Mouse (Mus musculus): Measurements from ENCODE around the gene Rgl3.
A peak's percentile ranks its signal among the peaks of the same experiment; 100 is the strongest.

Gene Rgl3

GRCm38 (mm10) chr9:21951977-21952376 is 37.3 kb downstream of the Rgl3 start:
- DNase-seq (ENCODE audit: inconsistent age in 2 of 2, low spot score in 1 of 2), result no peak

DNA sequence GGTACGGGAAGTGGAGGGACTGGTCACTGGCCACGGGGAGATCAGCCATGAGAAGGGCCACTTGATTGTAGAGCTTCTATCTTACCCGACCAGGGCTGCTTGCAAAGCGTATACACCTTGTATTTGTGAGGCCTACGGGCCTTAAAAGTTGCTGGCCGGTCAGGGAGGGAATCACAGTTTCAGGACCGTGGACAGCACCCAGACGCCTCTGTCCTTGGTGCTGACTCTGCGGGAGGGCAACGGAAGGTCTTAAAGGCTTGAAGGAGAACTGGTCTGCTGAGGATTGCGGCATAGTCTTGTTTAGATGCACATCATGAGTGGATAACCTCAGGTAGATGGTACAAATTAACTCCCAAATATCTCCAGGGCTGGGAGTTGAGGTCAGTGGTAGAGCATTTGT is 38.9 kb downstream of the Rgl3 start:
- peak; percentile 56 to 90 for DNase-seq (ENCODE audit: inconsistent age in 2 of 2, low spot score in 1 of 2)

DNA sequence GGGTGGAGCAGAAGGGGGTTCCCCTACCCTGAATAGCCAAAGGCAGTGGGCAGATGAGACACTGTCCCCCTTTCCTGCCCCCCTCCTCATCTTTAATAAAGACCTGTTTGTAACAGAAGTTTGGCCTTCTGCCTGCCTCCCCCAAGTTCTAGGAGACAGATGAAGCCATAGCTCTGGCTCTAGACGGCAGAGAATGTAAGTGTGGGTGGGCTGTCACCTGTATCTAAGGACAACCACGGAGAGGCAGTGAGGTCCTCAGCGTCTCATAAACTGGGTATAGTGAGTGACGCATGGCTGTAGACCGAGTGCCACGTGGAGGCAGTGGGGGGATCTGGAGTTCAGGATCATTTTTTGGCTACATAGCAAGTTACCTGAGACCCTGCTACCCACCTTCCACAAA is 40.5 kb downstream of the Rgl3 start:
- DNase-seq (ENCODE audit: inconsistent age in 2 of 2, low spot score in 1 of 2), result no peak

DNA sequence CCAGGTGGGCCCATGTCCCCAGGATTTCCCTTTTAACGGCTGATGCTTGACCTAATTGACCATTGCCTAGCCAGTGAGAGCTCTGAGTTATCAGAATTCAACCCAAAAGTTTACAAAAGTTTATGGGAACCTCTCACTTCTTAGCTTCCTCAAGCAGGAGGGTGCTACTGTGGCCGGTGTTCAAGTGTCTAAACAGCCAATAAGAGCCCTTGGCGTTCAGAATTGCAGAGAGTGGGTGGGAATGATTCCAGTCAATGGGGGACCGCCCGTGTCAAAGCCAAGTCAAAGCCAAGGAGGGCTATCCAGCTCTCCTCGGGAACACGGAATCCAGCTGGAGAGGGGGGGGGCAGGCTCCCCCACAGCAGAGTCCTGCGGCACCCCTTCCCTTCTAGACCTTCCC is 41.1 kb downstream of the Rgl3 start:
- no peak for DNase-seq (ENCODE audit: inconsistent age in 2 of 2, low spot score in 1 of 2)

DNA sequence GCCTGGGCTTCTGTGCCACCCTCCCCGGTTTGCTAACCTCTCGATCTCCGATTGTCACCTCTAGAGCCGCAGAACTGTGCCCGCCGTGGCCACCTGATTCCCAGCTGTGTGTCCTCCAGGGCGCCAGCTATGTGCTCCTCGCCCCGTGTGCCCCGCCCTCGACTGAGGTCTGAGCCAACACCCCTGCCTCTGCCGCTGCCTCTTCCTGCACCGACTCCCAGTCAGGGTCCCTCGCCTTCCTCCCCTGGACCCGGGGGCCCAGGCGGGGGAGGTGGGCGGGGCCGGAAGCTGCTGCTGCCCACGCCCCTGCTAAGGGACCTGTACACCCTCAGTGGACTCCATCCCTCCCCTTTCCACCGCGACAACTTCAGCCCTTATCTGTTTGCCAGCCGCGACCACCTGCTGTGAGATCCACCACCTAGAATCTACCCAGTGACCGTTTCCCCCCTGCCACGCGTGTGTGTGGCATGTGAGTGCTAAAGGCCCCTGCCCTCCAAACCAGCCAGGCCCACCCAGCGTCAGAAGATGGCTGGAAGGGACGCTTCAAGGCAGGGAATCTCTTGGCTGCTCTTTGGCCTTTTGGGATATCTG is 41.6 kb downstream of the Rgl3 start:
- DNase-seq (ENCODE audit: inconsistent age in 2 of 2, low spot score in 1 of 2), result no peak

DNA sequence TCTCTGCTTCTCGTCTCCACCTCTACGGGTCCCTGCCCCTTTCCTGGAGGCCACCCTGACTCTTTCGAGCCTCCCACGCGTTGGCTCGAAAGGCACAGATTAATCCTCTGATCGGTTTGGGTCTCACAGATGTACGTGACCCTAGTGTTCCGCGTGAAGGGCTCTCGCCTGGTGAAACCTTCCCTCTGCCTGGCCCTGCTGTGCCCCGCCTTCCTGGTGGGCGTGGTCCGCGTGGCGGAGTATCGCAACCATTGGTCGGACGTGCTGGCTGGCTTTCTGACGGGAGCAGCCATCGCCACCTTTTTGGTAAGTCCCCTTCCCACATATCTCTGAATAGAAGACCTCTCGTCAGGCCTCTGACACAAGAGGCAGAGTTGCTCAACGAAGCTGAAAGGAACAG is 45.0 kb downstream of the Rgl3 start:
- no peak for DNase-seq (ENCODE audit: inconsistent age in 2 of 2, low spot score in 1 of 2)

GRCm38 (mm10) chr9:21943638-21944037 is 45.6 kb downstream of the Rgl3 start:
- no peak for DNase-seq (ENCODE audit: inconsistent age in 2 of 2, low spot score in 1 of 2)

DNA sequence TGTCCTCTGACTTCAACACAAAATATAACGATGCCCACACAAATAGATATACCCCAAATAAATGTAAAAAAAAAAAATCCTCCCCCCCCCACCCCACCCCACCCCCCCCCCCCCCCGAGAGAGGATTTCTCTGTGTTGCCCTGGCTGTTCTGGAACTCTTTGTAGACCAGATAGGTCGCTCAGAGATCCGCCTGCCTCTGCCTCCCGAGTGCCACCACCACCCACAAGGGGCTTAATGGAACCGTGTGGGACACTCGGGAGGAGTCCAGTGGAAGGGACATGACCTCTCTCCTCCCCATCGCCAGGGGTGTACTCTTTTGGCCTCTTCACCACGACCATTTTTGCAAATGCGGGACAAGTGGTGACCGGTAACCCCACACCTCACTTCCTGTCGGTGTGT is 46.2 kb downstream of the Rgl3 start:
- DNase-seq (ENCODE audit: inconsistent age in 2 of 2, low spot score in 1 of 2), result no peak

GRCm38 (mm10) chr9:21938234-21938855 is 50.9 kb downstream of the Rgl3 start:
- peak in 1 of 2 experiments; percentile 35 for DNase-seq (ENCODE audit: inconsistent age in 2 of 2, low spot score in 1 of 2)

DNA sequence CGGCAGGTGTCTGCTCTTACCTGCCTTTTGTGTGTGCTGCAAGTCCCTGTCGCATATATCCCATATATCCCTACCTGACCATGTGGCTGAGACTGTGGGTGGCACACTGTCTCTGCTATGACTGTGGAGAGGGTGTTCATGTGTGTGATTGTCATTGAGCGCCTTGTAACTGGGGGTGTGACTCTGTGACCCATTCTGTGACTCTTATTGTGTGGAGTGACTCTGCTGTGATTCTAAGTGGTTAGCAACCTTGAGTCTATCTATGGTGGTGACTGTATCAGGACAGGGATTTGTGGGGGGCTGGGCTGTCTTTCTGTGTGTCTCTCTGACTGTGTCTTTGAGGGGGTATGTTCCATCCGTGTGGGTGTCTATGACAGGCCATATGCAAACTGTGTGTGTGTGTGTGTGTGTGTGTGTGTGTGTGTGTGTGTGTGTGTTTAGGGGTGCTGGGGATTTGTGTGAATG is 51.5 kb downstream of the Rgl3 start:
- DNase-seq (ENCODE audit: inconsistent age in 2 of 2, low spot score in 1 of 2), result peak in 1 of 2 experiments; percentile 59

DNA sequence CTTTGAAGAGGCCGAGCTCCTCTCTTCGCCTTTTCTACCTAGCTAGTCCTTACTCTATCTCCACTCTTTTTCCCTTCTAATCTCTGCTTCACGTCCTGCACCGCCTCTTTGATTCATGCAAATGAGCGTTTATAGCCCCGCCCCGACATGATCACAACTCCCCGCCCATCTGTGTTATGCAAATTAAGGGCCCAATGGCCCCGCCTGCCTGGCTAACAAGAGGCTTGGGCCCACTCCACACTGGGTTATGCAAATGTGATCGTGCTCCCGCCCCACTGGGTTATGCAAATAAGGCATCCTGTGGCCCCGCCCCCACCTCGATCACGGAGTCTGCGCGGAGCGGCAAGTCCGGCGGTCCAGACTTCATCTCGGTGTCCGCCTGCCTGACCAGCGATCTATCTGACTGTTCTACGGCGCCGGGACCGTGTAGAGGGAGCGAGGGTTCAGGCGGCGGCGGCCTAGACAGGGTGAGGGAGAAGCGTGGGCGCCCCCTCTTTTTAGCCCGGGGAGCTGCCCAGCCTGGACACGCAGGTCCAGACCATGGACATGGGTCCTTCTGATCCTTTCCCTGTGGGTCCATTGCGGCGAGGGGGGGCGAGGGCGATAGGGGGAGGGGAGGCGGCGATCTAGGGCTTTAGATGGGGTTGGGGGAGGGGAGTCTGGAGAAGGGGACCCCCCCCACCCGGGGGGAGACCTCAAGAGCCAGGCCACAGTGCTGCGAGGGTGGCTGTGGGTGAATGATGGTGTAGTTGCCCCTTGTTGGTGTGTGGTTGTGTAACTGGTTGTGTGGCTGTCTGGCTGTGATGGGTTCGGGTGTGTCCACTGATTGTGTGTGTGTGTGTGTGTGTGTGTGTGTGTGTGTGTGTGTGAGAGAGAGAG is 52.3 kb downstream of the Rgl3 start, which contains the start of gene Plppr2:
Gene Plppr2, plus strand, starts transcription at position 342 of the 879 bp plus-strand sequence.
- DNase-seq (ENCODE audit: inconsistent age in 2 of 2, low spot score in 1 of 2), result peak; percentile 99

- DNase-seq (ENCODE audit: inconsistent age in 2 of 2, low spot score in 1 of 2), result peak in 1 of 2 experiments; percentile 43
These were observed 53.6 kb downstream of the Rgl3 start for GRCm38 (mm10) chr9:21935466-21936131.

DNA sequence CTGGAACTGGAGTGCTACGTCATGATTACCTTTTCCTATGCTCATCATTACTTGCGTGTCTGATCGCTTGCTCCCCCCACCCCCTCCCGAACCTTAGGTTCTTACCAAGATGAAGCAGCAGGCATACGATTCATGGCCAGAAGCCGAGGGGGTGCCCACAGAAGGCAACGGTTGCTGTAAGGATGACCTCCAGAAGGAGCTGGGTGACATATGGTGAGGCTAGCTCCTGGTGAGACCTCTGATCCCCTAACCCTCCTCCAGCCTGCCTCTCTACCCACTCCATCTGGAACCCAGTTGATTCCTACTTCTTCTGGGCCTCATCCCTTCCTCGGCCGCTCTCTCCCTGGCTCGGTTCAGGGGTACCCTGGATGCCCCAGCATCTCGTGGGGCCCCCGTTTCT is 55.2 kb downstream of the Rgl3 start:
- no peak for DNase-seq (ENCODE audit: inconsistent age in 2 of 2, low spot score in 1 of 2)

GRCm38 (mm10) chr9:21932445-21933137 is 56.7 kb downstream of the Rgl3 start:
- DNase-seq (ENCODE audit: inconsistent age in 2 of 2, low spot score in 1 of 2), result no peak

DNA sequence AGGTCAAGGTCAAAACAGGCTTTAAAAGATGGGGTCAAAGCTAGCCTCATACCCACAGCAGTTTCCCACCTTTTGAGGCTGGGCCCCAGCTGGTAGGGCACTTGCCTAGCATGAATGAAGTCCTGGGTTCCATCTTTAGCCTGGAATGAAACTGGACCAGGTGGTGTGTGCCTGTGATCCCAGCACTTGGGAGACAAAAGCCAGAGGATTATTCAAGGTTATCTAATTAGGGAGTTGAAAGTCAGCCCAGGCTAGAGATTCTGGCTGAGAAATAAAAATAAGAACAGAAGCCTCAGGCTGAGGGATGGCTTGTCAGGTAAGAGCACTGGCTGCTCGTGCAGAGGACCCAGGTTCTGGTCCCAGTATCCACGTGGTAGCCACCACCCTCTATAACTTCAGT is 57.2 kb downstream of the Rgl3 start:
- no peak for DNase-seq (ENCODE audit: inconsistent age in 2 of 2, low spot score in 1 of 2)

DNA sequence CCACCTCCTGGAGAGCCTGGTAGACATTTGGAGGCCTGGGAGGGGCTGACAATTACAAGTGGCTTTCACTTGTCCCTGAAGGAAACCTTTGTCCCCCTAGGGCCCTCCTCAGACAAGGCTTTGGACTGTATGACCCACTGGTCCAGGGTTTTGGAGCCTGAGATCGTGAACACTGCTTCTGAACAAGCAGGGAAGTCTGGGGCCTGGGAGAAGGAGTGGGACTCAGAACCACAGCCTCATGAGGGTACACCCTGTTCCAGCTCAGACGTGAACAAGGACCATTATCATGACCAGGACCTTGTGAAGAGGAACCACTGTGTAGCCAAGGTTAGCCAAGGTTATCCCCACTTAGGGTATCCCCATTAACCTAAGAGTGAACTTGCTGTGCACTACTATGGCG is 60.0 kb downstream of the Rgl3 start:
- no peak for DNase-seq (ENCODE audit: inconsistent age in 2 of 2, low spot score in 1 of 2)

DNA sequence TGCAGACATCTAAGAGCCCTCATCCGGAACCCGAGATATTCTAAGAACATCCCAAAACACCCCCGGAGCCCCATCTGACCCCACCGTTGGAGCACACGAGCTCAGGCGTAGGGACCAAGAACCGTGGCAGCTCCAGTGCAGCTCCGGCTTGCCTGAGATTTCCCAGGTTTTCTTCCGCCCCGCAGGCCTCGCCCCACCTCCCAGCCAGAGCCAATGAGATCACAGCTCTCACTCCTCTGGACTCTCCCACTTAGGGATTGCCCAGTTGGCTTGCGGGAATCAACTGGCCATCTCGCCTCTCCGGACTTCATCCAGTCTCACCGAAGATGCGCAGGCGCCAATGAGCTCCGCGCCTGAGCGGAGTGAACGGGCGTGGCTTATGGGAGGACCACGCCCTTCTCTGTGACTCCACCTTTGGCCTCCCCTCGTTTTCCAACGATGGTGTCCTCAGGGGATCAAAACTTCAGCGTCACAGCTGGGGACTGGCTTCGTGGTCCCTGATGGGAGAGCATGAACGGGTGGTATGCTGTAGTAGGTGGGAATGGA is 62.0 kb downstream of the Rgl3 start, which contains the start of the genes Ccdc159 and Tmem205:
Gene Ccdc159, plus strand, starts transcription at position 264 of the 546 bp plus-strand sequence.
Gene Tmem205, minus strand, starts transcription at position 349 of the 546 bp plus-strand sequence.
- DNase-seq (ENCODE audit: inconsistent age in 2 of 2, low spot score in 1 of 2), result peak; percentile 98

DNA sequence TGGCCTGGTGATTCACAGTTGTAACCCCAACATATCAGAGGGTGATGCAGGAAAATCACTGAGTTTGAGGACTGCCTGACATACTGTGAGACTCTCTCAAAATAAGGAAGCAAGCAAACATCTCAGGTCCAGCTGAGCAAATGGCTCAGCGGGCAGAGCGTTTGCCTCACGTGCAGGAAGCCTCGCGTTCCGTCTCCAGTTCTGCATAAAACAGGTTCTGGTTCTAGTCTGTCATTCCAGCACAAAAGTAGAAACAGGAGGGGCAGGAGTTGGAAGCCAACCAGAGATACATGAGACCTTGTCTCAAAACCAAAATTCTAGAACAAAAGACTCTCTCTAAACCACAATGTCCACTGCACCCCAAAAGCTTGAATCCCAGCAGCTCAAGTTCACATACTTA is 62.5 kb downstream of the Rgl3 start:
- no peak for DNase-seq (ENCODE audit: inconsistent age in 2 of 2, low spot score in 1 of 2)

GRCm38 (mm10) chr9:21926155-21926554 is 63.1 kb downstream of the Rgl3 start:
- peak; percentile 80 to 93 for DNase-seq (ENCODE audit: inconsistent age in 2 of 2, low spot score in 1 of 2)

DNA sequence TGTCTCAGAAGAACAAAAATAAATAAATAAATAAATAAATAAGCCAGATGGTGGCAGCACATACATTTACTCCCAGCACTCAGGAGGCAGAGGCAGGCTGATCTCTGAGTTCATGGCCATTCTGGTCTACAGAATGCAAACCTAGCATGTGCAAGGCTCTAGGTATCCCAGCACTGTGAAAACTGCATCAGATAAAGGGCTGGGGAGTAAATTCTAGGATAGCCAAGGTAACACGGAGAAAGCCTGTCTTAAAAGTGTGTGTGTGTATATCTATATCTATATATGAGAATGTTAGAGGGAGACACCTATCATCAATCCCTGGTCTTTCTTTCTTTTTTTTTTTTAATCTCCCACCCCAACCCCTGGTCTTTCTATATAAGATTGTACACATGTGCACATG is 63.7 kb downstream of the Rgl3 start:
- no peak for DNase-seq (ENCODE audit: inconsistent age in 2 of 2, low spot score in 1 of 2)
